ENCODE assay signal across 27 mouse cellular contexts in the genomic region with DNA sequence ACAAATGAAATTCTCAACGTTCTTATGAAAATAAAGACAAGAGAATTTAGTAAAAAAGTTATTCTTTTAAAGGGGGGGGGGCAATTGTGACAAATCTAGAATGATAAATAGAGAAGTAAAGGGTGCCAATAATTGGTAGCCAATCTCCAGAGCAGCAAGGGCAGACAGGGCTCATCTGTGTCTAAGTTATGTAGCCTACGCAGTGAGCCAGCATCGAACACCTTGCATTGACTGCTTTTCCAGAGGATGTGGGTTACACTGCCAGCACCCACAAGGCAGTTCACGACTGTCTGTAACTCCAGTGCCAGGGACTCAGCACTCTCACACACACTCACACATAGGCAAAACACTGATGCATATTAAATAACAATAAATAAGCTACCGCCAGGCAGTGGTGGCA.
A peak's percentile ranks its signal among the peaks of the same experiment; 100 is the strongest.
DNase-seq lines count a peak whose midpoint lies in the region; ATAC-seq and TF ChIP-seq lines count a peak whose summit lies in the region.
"Had no signal": no experiment of that assay in that cellular context is flagged by ENCODE, and none has a peak within 500 bp of the region (broad histone marks: within the 10 kb centered on the region; RNA-seq: fewer than 3 reads in every experiment).

No protein-coding gene starts in this region.

- H3K9ac ChIP-seq in midbrain, embryonic 15.5 days = no peak overlapping the region
- H3K9ac ChIP-seq in forebrain, postnatal 0 days = no peak overlapping the region
- H3K9ac ChIP-seq: forebrain, embryonic 13.5 days; heart, embryonic 12.5 days; heart, embryonic 15.5 days; hindbrain, embryonic 12.5 days; intestine, embryonic 15.5 days had no signal

- H3K4me2 ChIP-seq in midbrain, embryonic 15.5 days = no peak overlapping the region
- no peak overlapping the region for H3K4me2 ChIP-seq in forebrain, postnatal 0 days (ENCODE audit: low read depth)
- H3K4me2 ChIP-seq: forebrain, embryonic 13.5 days; heart, embryonic 12.5 days; heart, embryonic 15.5 days; hindbrain, embryonic 12.5 days; intestine, embryonic 15.5 days had no signal

- H3K4me1 ChIP-seq in midbrain, embryonic 10.5 days = peaks cover 19% of the 10 kb centered on the region
- H3K4me1 ChIP-seq in midbrain, embryonic 15.5 days = no peaks in the 10 kb centered on the region
- no peaks in the 10 kb centered on the region for H3K4me1 ChIP-seq in forebrain, postnatal 0 days (ENCODE audit: insufficient read depth)
- H3K4me1 ChIP-seq: heart, embryonic 12.5 days; heart, embryonic 15.5 days; intestine, embryonic 15.5 days had no signal

- no peak for TF ChIP-seq CTCF in forebrain, postnatal 0 days (IDR thresholded peaks at IDR 0.05; ENCODE audit: low read depth)

- DNase-seq in midbrain, embryonic 10.5 days (ENCODE audit: low spot score) = no peak
- DNase-seq in forebrain, postnatal 0 days = no peak
- no peak for DNase-seq in lung, postnatal 4 days
- DNase-seq: adrenal gland, adult 2 months; adrenal gland, postnatal 14 days; cerebellum, adult 11 months; cerebellum, adult 2 months; cerebellum, adult 9-11 months; cerebellum, postnatal 25 days; embryo, embryonic 11 days; gastrocnemius, adult 2 months; gastrocnemius, postnatal 14 days; heart, adult 18-20 months; heart, postnatal 10 days; heart, postnatal 36 days had no signal

- H3K4me3 ChIP-seq in midbrain, embryonic 10.5 days = no peak overlapping the region
- no peak overlapping the region for H3K4me3 ChIP-seq in midbrain, embryonic 15.5 days
- H3K4me3 ChIP-seq in forebrain, postnatal 0 days (ENCODE audit: low read depth, low read length) = no peak overlapping the region
- H3K4me3 ChIP-seq: forebrain, embryonic 10.5 days; forebrain, embryonic 13.5 days; gastrocnemius, adult 2 months; heart, embryonic 12.5 days; heart, embryonic 15.5 days; hindbrain, embryonic 12.5 days; intestine, embryonic 15.5 days had no signal

- no peak for ATAC-seq in midbrain, embryonic 15.5 days (replicated peaks)
- 0 out of 2 replicates have a peak, but pooled peaks have one; percentile 3 for ATAC-seq in common myeloid progenitor, adult 5-6 weeks (replicated peaks; ENCODE audit: low read depth, poor library complexity, severe bottlenecking)
- ATAC-seq in hematopoietic stem cell, adult 5-6 weeks (replicated peaks in 1 of 2; ENCODE audit: insufficient read depth in 1 of 2, low FRiP score in 2 of 2, low TSS enrichment in 1 of 2, low read depth in 1 of 2, poor library complexity in 2 of 2, severe bottlenecking in 2 of 2) = peak; percentile 37 to 58; a peak in 3 of 4 replicates
- ATAC-seq in forebrain, postnatal 0 days = no peak
- ATAC-seq: CD4-positive, CD25-positive, alpha-beta regulatory T cell, adult 4 months; forebrain, embryonic 13.5 days; forebrain, embryonic 16.5 days; hindbrain, embryonic 16.5 days; intestine, embryonic 15.5 days had no signal

- WGBS in midbrain, embryonic 10.5 days = 88% methylated on average over 5 of the region's 5 CpGs
- 90% methylated on average over 5 of the region's 5 CpGs for WGBS in midbrain, embryonic 15.5 days
- WGBS in forebrain, postnatal 0 days = 84% methylated on average over 5 of the region's 5 CpGs

- H3K27me3 ChIP-seq in midbrain, embryonic 10.5 days (ENCODE audit: low read depth, poor library complexity, severe bottlenecking) = no peaks in the 10 kb centered on the region; the same call in 1 of the 2 replicates
- H3K27me3 ChIP-seq in midbrain, embryonic 15.5 days (replicated peaks) = no peaks in the 10 kb centered on the region
- H3K27me3 ChIP-seq in forebrain, postnatal 0 days (ENCODE audit: insufficient read depth, low read length) = no peaks in the 10 kb centered on the region
- H3K27me3 ChIP-seq: forebrain, embryonic 13.5 days; heart, embryonic 12.5 days; heart, embryonic 15.5 days; hindbrain, embryonic 12.5 days; intestine, embryonic 15.5 days had no signal

- H3K36me3 ChIP-seq in midbrain, embryonic 10.5 days = no peaks in the 10 kb centered on the region
- H3K36me3 ChIP-seq in midbrain, embryonic 15.5 days (replicated peaks) = no peaks in the 10 kb centered on the region
- H3K36me3 ChIP-seq in forebrain, postnatal 0 days (ENCODE audit: insufficient read depth) = no peaks in the 10 kb centered on the region
- H3K36me3 ChIP-seq: forebrain, embryonic 10.5 days; heart, embryonic 12.5 days; heart, embryonic 15.5 days; hindbrain, embryonic 12.5 days; intestine, embryonic 15.5 days had no signal

- H3K9me3 ChIP-seq in midbrain, embryonic 10.5 days (replicated peaks) = no peaks in the 10 kb centered on the region
- no peaks in the 10 kb centered on the region for H3K9me3 ChIP-seq in midbrain, embryonic 15.5 days
- no peaks in the 10 kb centered on the region for H3K9me3 ChIP-seq in forebrain, postnatal 0 days (ENCODE audit: low read length)
- H3K9me3 ChIP-seq: forebrain, embryonic 10.5 days; forebrain, embryonic 13.5 days; heart, embryonic 12.5 days; heart, embryonic 15.5 days; hindbrain, embryonic 12.5 days; intestine, embryonic 15.5 days had no signal

- H3K27ac ChIP-seq in midbrain, embryonic 10.5 days (replicated peaks) = peak overlapping the region; percentile 75
- H3K27ac ChIP-seq in midbrain, embryonic 15.5 days = no peak overlapping the region
- H3K27ac ChIP-seq in forebrain, postnatal 0 days (ENCODE audit: low read depth, low read length) = no peak overlapping the region
- H3K27ac ChIP-seq: forebrain, embryonic 10.5 days; forebrain, embryonic 13.5 days; gastrocnemius, adult 2 months; heart, embryonic 15.5 days; hindbrain, embryonic 12.5 days; intestine, embryonic 15.5 days had no signal

Comparison
In these comparisons a context has a peak if more than half of its experiments do, and no peak if none do; other contexts are left out.
1. ATAC-seq: peak in common myeloid progenitor, adult 5-6 weeks (single experiment) and hematopoietic stem cell, adult 5-6 weeks (2 of 2); none in midbrain, embryonic 15.5 days (single experiment) and forebrain, postnatal 0 days (single experiment).